Mouse (Mus musculus): ENCODE measurements at regions not wholly inside any gene's neighbourhood (a gene's known extent, or its start where the extent isn't known, plus 50 kb on each side); places are given as distances from the start of the nearest gene placed in this dataset.
A peak's percentile ranks its signal among the peaks of the same experiment; 100 is the strongest.

GRCm38 (mm10) chr1:89296691-89297090, 157.9 kb upstream of the Agap1 start:
- Histone ChIP-seq H3K27ac (replicated peaks) (no peak overlapping the region), H3K4me2 (replicated peaks) (no peak overlapping the region), H3K27me3 (no peaks in the 10 kb centered on the region), H3K4me1 (no peaks in the 10 kb centered on the region), H3K9me3 (no peaks in the 10 kb centered on the region), H3K36me3 (no peaks in the 10 kb centered on the region), H3K9ac (replicated peaks) (no peak overlapping the region), H3K4me3 (no peak overlapping the region)
- WGBS: 80% methylated on average over 3 of the region's 3 CpGs
- ATAC-seq (replicated peaks): no peak

- Histone ChIP-seq H3K4me2 (replicated peaks) (no peak overlapping the region), H3K4me3 (no peak overlapping the region), H3K27me3 (no peaks in the 10 kb centered on the region), H3K27ac (replicated peaks) (no peak overlapping the region), H3K9me3 (no peaks in the 10 kb centered on the region), H3K36me3 (no peaks in the 10 kb centered on the region), H3K9ac (replicated peaks) (no peak overlapping the region), H3K4me1 (no peaks in the 10 kb centered on the region)
- ATAC-seq (replicated peaks): no peak
- WGBS: 91% methylated on average over 11 of the region's 11 CpGs
Observed at GRCm38 (mm10) chr1:89297766-89298165, 156.8 kb upstream of the Agap1 start.

GRCm38 (mm10) chr1:89301151-89301550, 153.5 kb upstream of the Agap1 start:
- no peak overlapping the region for H3K27ac ChIP-seq (replicated peaks)
- no peaks in the 10 kb centered on the region for H3K27me3 ChIP-seq
- 89% methylated on average over 6 of the region's 6 CpGs for WGBS

GRCm38 (mm10) chr1:89302368-89302951, 152.1 kb upstream of the Agap1 start:
- H3K27me3 ChIP-seq: no peaks in the 10 kb centered on the region
- H3K4me1 ChIP-seq: no peaks in the 10 kb centered on the region
- no peaks in the 10 kb centered on the region for H3K36me3 ChIP-seq
- H3K4me2 ChIP-seq (replicated peaks): peak overlapping the region; percentile 17; the same call in 1 of the 2 replicates
- H3K4me3 ChIP-seq: 0 out of 2 replicates have a peak overlapping the region, but pooled peaks have one; percentile 2
- peak overlapping the region; percentile 57 for H3K27ac ChIP-seq (replicated peaks)
- ATAC-seq (replicated peaks): peak; percentile 38; the same call in 1 of the 2 replicates
- 57% methylated on average over 20 of the region's 20 CpGs for WGBS
- H3K9ac ChIP-seq (replicated peaks): 0 out of 2 replicates have a peak overlapping the region, but pooled peaks have one; percentile 7
- no peaks in the 10 kb centered on the region for H3K9me3 ChIP-seq

More at GRCm38 (mm10) chr1:89301151-89301550, 153.5 kb upstream of the Agap1 start:
- H3K4me2 ChIP-seq (replicated peaks): no peak overlapping the region
- H3K4me1 ChIP-seq: no peaks in the 10 kb centered on the region
- H3K9ac ChIP-seq (replicated peaks): no peak overlapping the region
- ATAC-seq (replicated peaks): no peak
- no peaks in the 10 kb centered on the region for H3K36me3 ChIP-seq
- no peak overlapping the region for H3K4me3 ChIP-seq
- H3K9me3 ChIP-seq: no peaks in the 10 kb centered on the region

- Histone ChIP-seq H3K27ac (replicated peaks) (no peak overlapping the region), H3K9ac (replicated peaks) (no peak overlapping the region), H3K4me3 (no peak overlapping the region), H3K4me1 (peaks cover 7% of the 10 kb centered on the region), H3K9me3 (no peaks in the 10 kb centered on the region), H3K4me2 (replicated peaks) (no peak overlapping the region), H3K36me3 (no peaks in the 10 kb centered on the region), H3K27me3 (no peaks in the 10 kb centered on the region)
- ATAC-seq (replicated peaks): no peak
- 81% methylated on average over 7 of the region's 7 CpGs for WGBS
Observed at GRCm38 (mm10) chr1:89305171-89305570, 149.4 kb upstream of the Agap1 start.

GRCm38 (mm10) chr1:89308788-89309187, 145.8 kb upstream of the Agap1 start:
- WGBS: 27% methylated on average over 13 of the region's 13 CpGs
- H3K4me3 ChIP-seq: peak overlapping the region; percentile 24
- H3K4me1 ChIP-seq: peaks cover 7% of the 10 kb centered on the region
- H3K27ac ChIP-seq (replicated peaks): no peak overlapping the region; the same call in 1 of the 2 replicates
- H3K9me3 ChIP-seq: no peaks in the 10 kb centered on the region
- no peaks in the 10 kb centered on the region for H3K27me3 ChIP-seq
- H3K9ac ChIP-seq (replicated peaks): peak overlapping the region; percentile 34; the same call in 1 of the 2 replicates
- peak; percentile 41; the same call in 1 of the 2 replicates for ATAC-seq (replicated peaks)
- peak overlapping the region; percentile 39 for H3K4me2 ChIP-seq (replicated peaks)
- no peaks in the 10 kb centered on the region for H3K36me3 ChIP-seq

- Histone ChIP-seq H3K9me3 (no peaks in the 10 kb centered on the region), H3K4me1 (peaks cover 7% of the 10 kb centered on the region), H3K4me2 (replicated peaks) (no peak overlapping the region), H3K36me3 (no peaks in the 10 kb centered on the region), H3K4me3 (no peak overlapping the region), H3K27ac (replicated peaks) (no peak overlapping the region), H3K27me3 (no peaks in the 10 kb centered on the region), H3K9ac (replicated peaks) (no peak overlapping the region)
- WGBS: 82% methylated on average over 7 of the region's 7 CpGs
- no peak for ATAC-seq (replicated peaks)
Observed at GRCm38 (mm10) chr1:89313064-89313463, 141.5 kb upstream of the Agap1 start.

GRCm38 (mm10) chr1:89317897-89318296, 136.7 kb upstream of the Agap1 start:
- no peaks in the 10 kb centered on the region for H3K9me3 ChIP-seq
- no peaks in the 10 kb centered on the region for H3K36me3 ChIP-seq
- H3K27ac ChIP-seq (replicated peaks): no peak overlapping the region
- no peaks in the 10 kb centered on the region for H3K4me1 ChIP-seq
- H3K27me3 ChIP-seq: no peaks in the 10 kb centered on the region
- no peak overlapping the region for H3K9ac ChIP-seq (replicated peaks)
- H3K4me2 ChIP-seq (replicated peaks): no peak overlapping the region
- ATAC-seq (replicated peaks): no peak
- no peak overlapping the region for H3K4me3 ChIP-seq
- WGBS: 92% methylated on average over 4 of the region's 4 CpGs

GRCm38 (mm10) chr1:89318663-89319062, 135.9 kb upstream of the Agap1 start:
- no peaks in the 10 kb centered on the region for H3K9me3 ChIP-seq
- H3K4me1 ChIP-seq: no peaks in the 10 kb centered on the region
- no peak overlapping the region for H3K27ac ChIP-seq (replicated peaks)
- H3K27me3 ChIP-seq: no peaks in the 10 kb centered on the region
- H3K36me3 ChIP-seq: no peaks in the 10 kb centered on the region
- no peak overlapping the region for H3K4me3 ChIP-seq
- H3K9ac ChIP-seq (replicated peaks): no peak overlapping the region
- no peak for ATAC-seq (replicated peaks)
- 75% methylated on average over 4 of the region's 4 CpGs for WGBS
- H3K4me2 ChIP-seq (replicated peaks): no peak overlapping the region

GRCm38 (mm10) chr1:89322621-89323020, 132.0 kb upstream of the Agap1 start:
- H3K27ac ChIP-seq (replicated peaks): no peak overlapping the region
- no peaks in the 10 kb centered on the region for H3K27me3 ChIP-seq
- no peaks in the 10 kb centered on the region for H3K36me3 ChIP-seq
- H3K9ac ChIP-seq (replicated peaks): no peak overlapping the region
- H3K4me3 ChIP-seq: no peak overlapping the region
- no peak for ATAC-seq (replicated peaks)
- 64% methylated on average over 4 of the region's 4 CpGs for WGBS
- H3K9me3 ChIP-seq: no peaks in the 10 kb centered on the region
- H3K4me2 ChIP-seq (replicated peaks): no peak overlapping the region
- no peaks in the 10 kb centered on the region for H3K4me1 ChIP-seq

GRCm38 (mm10) chr1:89323091-89323490, 131.5 kb upstream of the Agap1 start:
- WGBS: 38% methylated on average over 2 of the region's 2 CpGs

GRCm38 (mm10) chr1:89331352-89331751, 123.3 kb upstream of the Agap1 start:
- no peaks in the 10 kb centered on the region for H3K4me1 ChIP-seq
- H3K36me3 ChIP-seq: no peaks in the 10 kb centered on the region
- no peak for ATAC-seq (replicated peaks)
- 94% methylated on average over 4 of the region's 4 CpGs for WGBS
- H3K27ac ChIP-seq (replicated peaks): no peak overlapping the region
- H3K4me2 ChIP-seq (replicated peaks): no peak overlapping the region
- H3K9me3 ChIP-seq: no peaks in the 10 kb centered on the region
- H3K4me3 ChIP-seq: no peak overlapping the region
- no peak overlapping the region for H3K9ac ChIP-seq (replicated peaks)
- H3K27me3 ChIP-seq: no peaks in the 10 kb centered on the region

More at GRCm38 (mm10) chr1:89323091-89323490, 131.5 kb upstream of the Agap1 start:
- Histone ChIP-seq H3K27ac (replicated peaks) (no peak overlapping the region), H3K4me3 (no peak overlapping the region), H3K4me2 (replicated peaks) (no peak overlapping the region), H3K36me3 (no peaks in the 10 kb centered on the region), H3K9me3 (no peaks in the 10 kb centered on the region), H3K4me1 (no peaks in the 10 kb centered on the region), H3K27me3 (no peaks in the 10 kb centered on the region), H3K9ac (replicated peaks) (no peak overlapping the region)
- ATAC-seq (replicated peaks): no peak

- Histone ChIP-seq H3K9me3 (no peaks in the 10 kb centered on the region), H3K36me3 (no peaks in the 10 kb centered on the region), H3K4me1 (no peaks in the 10 kb centered on the region), H3K4me2 (replicated peaks) (no peak overlapping the region), H3K27ac (replicated peaks) (no peak overlapping the region), H3K9ac (replicated peaks) (no peak overlapping the region), H3K27me3 (no peaks in the 10 kb centered on the region), H3K4me3 (no peak overlapping the region)
- ATAC-seq (replicated peaks): no peak
- WGBS: 39% methylated on average over 7 of the region's 7 CpGs
Observed at GRCm38 (mm10) chr1:89332676-89333075, 121.9 kb upstream of the Agap1 start.
